Mouse (Mus musculus) testis, adult 2 months (tissue): ENCODE results near the gene Slc27a1. TPM values are rescaled to one million over a fixed set of nuclear protein-coding genes. Genes with fewer than 3 reads are reported as not detected.

Source experiments
- H3K27ac ChIP-seq: fragments of 200-500 bp; 2 replicates; pipeline ENCODE4 v1.5.1; 2012; ENCODE audit warnings: low read depth, low read length; ENCODE audit not compliant: control insufficient read depth, insufficient read depth
- H3K27me3 ChIP-seq: fragments of 200-500 bp; 2 replicates; pipeline ENCODE4 v1.6.1; 2012; ENCODE audit warnings: mild to moderate bottlenecking, low read length, moderate library complexity; ENCODE audit not compliant: control insufficient read depth, insufficient read depth
- H3K36me3 ChIP-seq: fragments of 200-500 bp; 2 replicates; pipeline ENCODE4 v1.6.1; 2012; ENCODE audit warnings: mild to moderate bottlenecking, low read length; ENCODE audit not compliant: control insufficient read depth, insufficient read depth
- H3K4me1 ChIP-seq: fragments of 200-500 bp; 2 replicates; pipeline ENCODE4 v1.6.1; 2012; ENCODE audit warnings: low read length; ENCODE audit not compliant: control insufficient read depth, insufficient read depth
- H3K4me3 ChIP-seq: fragments of 200-500 bp; 2 replicates; pipeline ENCODE4 v1.5.1; 2012; ENCODE audit warnings: low read depth, mild to moderate bottlenecking, low read length, moderate library complexity, mixed read lengths; ENCODE audit not compliant: control insufficient read depth
- CTCF ChIP-seq: fragments of 200-500 bp; IDR thresholded peaks from 2 replicates; pipeline ENCODE4 v1.5.1; 2012; ENCODE audit warnings: low read depth, mild to moderate bottlenecking, inconsistent platforms, low read length, moderate library complexity; ENCODE audit not compliant: control insufficient read depth, insufficient read depth, insufficient replicate concordance
- POLR2A ChIP-seq: fragments of 200-500 bp; IDR thresholded peaks from 2 replicates; pipeline ENCODE4 v1.6.1; 2012; ENCODE audit warnings: low read depth, mild to moderate bottlenecking, inconsistent platforms, low read length, moderate library complexity; ENCODE audit not compliant: control insufficient read depth
- polyA plus RNA-seq: library from polyadenylated mRNA; depleted of rRNA; stranded (reverse); fragments of >200 nt; gene quantifications from 2 replicates; pipeline ENCODE4 v1.2.3, GENCODE M21; 2012

Gene Slc27a1
- polyA plus RNA-seq, 1 experiment: 82.1 TPM

- H3K27me3 ChIP-seq: no peaks in the 10 kb centered on the region
- H3K4me3 ChIP-seq: peak overlapping the region; percentile 65
- no peak overlapping the region for H3K27ac ChIP-seq
- H3K4me1 ChIP-seq: peaks cover 7% of the 10 kb centered on the region
- no peaks in the 10 kb centered on the region for H3K36me3 ChIP-seq
- TF ChIP-seq CTCF (no peak), POLR2A (no peak)
Observed at GRCm38 (mm10) chr8:71601939-71602665, 33.4 kb downstream of the Slc27a1 start.

DNA sequence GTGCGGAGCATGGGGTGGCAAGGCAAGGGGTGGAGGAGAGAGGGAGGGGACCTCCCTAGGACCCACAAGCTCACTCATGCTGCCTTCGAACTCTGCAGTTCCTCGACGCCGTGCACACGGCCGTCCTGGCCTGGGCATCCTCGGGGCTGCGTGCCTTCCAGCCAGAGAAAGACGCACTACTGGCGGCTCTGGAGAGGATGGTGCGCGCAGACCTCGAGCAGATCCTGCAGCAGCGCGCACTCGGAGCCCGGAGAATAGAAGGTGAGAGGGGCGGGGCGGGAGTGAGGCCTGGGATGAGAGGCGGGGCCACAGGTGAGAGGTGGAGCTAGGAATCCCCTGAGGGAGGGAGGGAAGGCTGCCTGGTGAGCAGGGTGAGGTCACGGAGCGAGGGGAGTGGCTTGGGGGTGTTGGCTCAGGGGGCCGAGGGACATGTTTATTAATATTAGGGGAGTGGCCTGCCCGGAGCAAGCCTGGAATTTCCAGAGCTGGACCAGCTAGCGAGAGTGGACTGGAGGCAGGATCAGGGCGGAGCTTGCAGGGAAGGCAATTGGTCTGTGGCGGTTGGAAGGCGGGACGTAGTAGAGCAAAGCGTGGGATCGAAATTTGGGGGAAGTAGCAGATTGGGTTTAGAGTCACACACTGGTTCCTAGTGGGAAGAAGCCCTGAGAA, 34.1 kb downstream of the Slc27a1 start:
- H3K27me3 ChIP-seq: no peaks in the 10 kb centered on the region
- no peaks in the 10 kb centered on the region for H3K36me3 ChIP-seq
- no peak overlapping the region for H3K27ac ChIP-seq
- peaks cover 7% of the 10 kb centered on the region for H3K4me1 ChIP-seq
- TF ChIP-seq CTCF (no peak), POLR2A (no peak)
- peak overlapping the region; percentile 65 for H3K4me3 ChIP-seq

- Histone ChIP-seq H3K27ac (no peak overlapping the region), H3K27me3 (no peaks in the 10 kb centered on the region), H3K4me1 (peaks cover 7% of the 10 kb centered on the region), H3K36me3 (no peaks in the 10 kb centered on the region), H3K4me3 (no peak overlapping the region)
- TF ChIP-seq POLR2A (no peak), CTCF (no peak)
Observed at GRCm38 (mm10) chr8:71604021-71604420, 35.3 kb downstream of the Slc27a1 start.

DNA sequence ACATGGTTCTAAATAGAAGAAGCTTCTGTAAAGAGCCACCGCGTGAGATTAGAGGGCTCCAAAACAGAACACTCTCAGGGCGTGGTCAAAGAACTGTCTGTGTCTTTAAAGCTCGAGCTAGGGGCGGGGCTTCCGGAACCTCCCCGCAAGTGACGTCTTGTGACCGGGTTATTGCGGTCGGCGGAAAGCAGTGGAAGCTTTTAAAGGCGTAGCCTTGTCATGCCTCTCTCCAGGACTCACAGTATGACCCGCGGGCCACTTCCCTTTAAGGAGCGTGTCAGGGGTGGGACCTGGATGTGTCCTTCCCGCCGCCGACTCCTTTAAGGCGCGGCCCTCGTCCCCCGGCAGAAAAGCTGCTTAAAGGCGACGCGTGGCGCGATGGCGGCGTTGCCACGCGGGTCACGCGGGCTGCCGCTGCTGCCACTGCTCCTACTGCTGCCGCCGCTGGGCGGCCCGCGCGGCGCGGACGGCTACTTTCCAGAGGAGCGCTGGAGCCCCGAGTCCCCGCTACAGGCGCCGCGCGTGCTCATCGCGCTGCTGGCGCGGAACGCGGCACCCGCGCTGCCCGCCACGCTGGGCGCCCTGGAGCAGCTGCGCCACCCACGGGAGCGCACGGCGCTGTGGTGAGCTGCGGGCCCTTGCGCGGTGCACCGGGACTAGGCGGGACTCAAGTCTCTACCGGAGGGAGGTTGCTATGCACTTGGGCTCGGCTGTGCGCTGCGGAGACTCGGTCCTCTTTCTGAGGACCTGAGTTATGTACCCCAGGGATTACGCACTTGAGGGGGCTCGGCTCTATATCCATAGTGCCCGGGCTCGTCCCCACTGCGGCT, 42.4 kb downstream of the Slc27a1 start, which contains the start of gene Colgalt1:
TSS of gene Colgalt1 (plus strand) at position 177 of the 830 bp plus-strand sequence.
- TF ChIP-seq POLR2A: peak; percentile 60
- no peak for TF ChIP-seq CTCF
- Histone ChIP-seq H3K36me3 (no peaks in the 10 kb centered on the region), H3K27ac (peak within 1 kb of the TSS; percentile 75), H3K27me3 (no peaks in the 10 kb centered on the region), H3K4me3 (peak within 1 kb of the TSS; percentile 91), H3K4me1 (peaks cover 12% of the 10 kb centered on the region)

DNA sequence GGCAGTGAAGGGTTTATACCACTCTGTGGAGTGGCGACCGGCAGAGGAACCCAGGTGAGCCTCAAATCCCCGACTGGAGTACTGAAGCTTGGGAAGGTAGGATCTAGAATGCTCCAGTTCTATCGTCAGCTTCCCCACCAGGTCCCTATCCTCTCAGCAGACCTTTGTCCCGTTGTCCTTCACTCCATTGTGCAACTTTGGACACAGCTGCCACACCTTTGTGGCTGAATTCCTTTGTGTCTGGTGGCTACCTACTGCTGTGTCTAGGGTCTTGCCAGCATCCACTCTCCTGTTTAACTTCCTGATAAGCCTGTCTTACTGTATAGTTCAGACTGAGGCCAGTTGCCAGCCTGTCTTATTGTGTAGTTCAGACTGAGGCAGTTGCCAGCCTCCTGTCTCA, 43.5 kb downstream of the Slc27a1 start:
- peaks cover 12% of the 10 kb centered on the region for H3K4me1 ChIP-seq
- no peaks in the 10 kb centered on the region for H3K36me3 ChIP-seq
- no peak overlapping the region for H3K27ac ChIP-seq
- TF ChIP-seq CTCF: no peak
- no peak for TF ChIP-seq POLR2A
- no peaks in the 10 kb centered on the region for H3K27me3 ChIP-seq
- no peak overlapping the region for H3K4me3 ChIP-seq

GRCm38 (mm10) chr8:71613418-71613817, 44.7 kb downstream of the Slc27a1 start:
- Histone ChIP-seq H3K4me1 (peaks cover 12% of the 10 kb centered on the region), H3K27ac (no peak overlapping the region), H3K36me3 (no peaks in the 10 kb centered on the region), H3K4me3 (no peak overlapping the region), H3K27me3 (no peaks in the 10 kb centered on the region)
- TF ChIP-seq CTCF: no peak

- H3K4me3 ChIP-seq: peak overlapping the region; percentile 57
- no peak overlapping the region for H3K27ac ChIP-seq
- no peaks in the 10 kb centered on the region; the same call in 1 of the 2 replicates for H3K4me1 ChIP-seq
- no peaks in the 10 kb centered on the region for H3K27me3 ChIP-seq
- TF ChIP-seq CTCF (no peak), POLR2A (no peak)
- H3K36me3 ChIP-seq: no peaks in the 10 kb centered on the region
Observed at GRCm38 (mm10) chr8:71619786-71620185, 51.1 kb downstream of the Slc27a1 start.
